Mouse (Mus musculus): Measurements from ENCODE around the gene Padi6.

DNA sequence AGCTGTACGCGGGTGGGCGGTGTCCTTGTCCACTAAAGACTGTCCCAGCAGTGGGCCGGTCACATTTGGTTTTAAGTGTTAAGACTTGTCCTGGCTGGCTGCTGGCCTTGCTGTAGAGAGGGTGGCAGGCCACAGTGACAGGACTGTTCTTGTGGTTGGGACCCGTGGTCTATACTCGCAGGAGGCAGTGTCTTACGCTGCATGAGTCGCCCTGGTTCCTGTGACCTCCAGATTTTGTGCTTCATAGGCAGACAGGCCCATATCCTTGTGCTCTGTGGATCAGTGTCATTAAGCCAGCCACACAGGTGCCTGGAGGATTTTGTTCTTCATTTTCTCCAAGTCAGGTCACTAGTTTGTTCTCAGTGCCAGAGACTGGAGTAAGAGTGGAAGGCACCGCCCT, 24.0 kb downstream of the Padi6 start:
- no peak for TF ChIP-seq CTCF (IDR thresholded peaks at IDR 0.05; ENCODE audit: borderline replicate concordance, insufficient read depth, low read length)
- TF ChIP-seq POLR2A (IDR thresholded peaks at IDR 0.05; ENCODE audit: low read depth, low read length): no peak
